20 mouse cellular contexts compared by ENCODE assay signal in the genomic region with DNA sequence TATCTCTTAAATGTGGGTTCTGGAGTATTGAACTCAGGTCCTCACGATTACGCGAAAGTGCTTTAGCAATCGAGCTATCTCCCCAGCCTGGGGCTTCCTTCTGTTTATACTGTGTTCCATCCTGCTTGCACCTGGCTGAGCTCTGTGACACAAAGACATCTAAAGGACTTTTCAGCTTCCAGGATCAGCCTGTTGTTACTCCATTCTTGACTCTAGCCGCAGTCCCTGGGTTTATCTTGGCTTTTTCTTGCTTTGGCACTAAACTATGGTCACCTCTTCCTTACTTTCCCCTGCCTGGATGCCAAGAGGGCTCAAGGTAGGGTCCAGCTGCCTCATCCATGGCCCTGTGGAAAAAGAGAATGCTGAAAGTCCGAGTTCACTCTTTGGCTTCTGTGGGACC.
DNase-seq lines count a peak whose midpoint lies in the region; ATAC-seq and TF ChIP-seq lines count a peak whose summit lies in the region.
"Had no signal": no experiment of that assay in that cellular context is flagged by ENCODE, and none has a peak within 500 bp of the region (broad histone marks: within the 10 kb centered on the region; RNA-seq: fewer than 3 reads in every experiment).

No protein-coding gene starts in this region.

- no peak overlapping the region for H3K27ac ChIP-seq in forebrain, embryonic 11.5 days (ENCODE audit: low read depth, low read length)
- no peak overlapping the region for H3K27ac ChIP-seq in forebrain, postnatal 0 days (ENCODE audit: low read depth, low read length)
- peak overlapping the region; percentile 68 for H3K27ac ChIP-seq in midbrain, embryonic 10.5 days (replicated peaks)
- no peak overlapping the region for H3K27ac ChIP-seq in midbrain, postnatal 0 days (ENCODE audit: low read depth, low read length)
- no peak overlapping the region for H3K27ac ChIP-seq in liver, embryonic 12.5 days
- H3K27ac ChIP-seq: kidney, postnatal 0 days; neural tube, embryonic 13.5 days; stomach, embryonic 15.5 days had no signal

- no peak for ATAC-seq in forebrain, embryonic 11.5 days (replicated peaks; ENCODE audit: low FRiP score)
- no peak for ATAC-seq in forebrain, postnatal 0 days
- ATAC-seq in midbrain, postnatal 0 days (ENCODE audit: low FRiP score) = no peak
- ATAC-seq in liver, embryonic 12.5 days = no peak
- ATAC-seq: forebrain, embryonic 16.5 days; hindbrain, embryonic 16.5 days had no signal

- H3K4me3 ChIP-seq in forebrain, embryonic 11.5 days (ENCODE audit: low read depth, low read length) = no peak overlapping the region
- no peak overlapping the region for H3K4me3 ChIP-seq in forebrain, postnatal 0 days (ENCODE audit: low read depth, low read length)
- H3K4me3 ChIP-seq in midbrain, embryonic 10.5 days = no peak overlapping the region
- H3K4me3 ChIP-seq in midbrain, postnatal 0 days (ENCODE audit: low read depth, low read length) = no peak overlapping the region
- no peak overlapping the region for H3K4me3 ChIP-seq in liver, embryonic 12.5 days
- H3K4me3 ChIP-seq: neural tube, embryonic 13.5 days; stomach, embryonic 15.5 days had no signal

- 71% methylated on average over 6 of the region's 6 CpGs for WGBS in forebrain, embryonic 11.5 days
- 73% methylated on average over 6 of the region's 6 CpGs for WGBS in forebrain, postnatal 0 days
- WGBS in midbrain, embryonic 10.5 days = 73% methylated on average over 6 of the region's 6 CpGs
- 66% methylated on average over 6 of the region's 6 CpGs for WGBS in midbrain, postnatal 0 days
- 74% methylated on average over 6 of the region's 6 CpGs for WGBS in liver, embryonic 12.5 days (ENCODE audit: insufficient replicate concordance)

- no peak for TF ChIP-seq CTCF in forebrain, postnatal 0 days (IDR thresholded peaks at IDR 0.05; ENCODE audit: low read depth)
- no peak for TF ChIP-seq CTCF in midbrain, postnatal 0 days (IDR thresholded peaks at IDR 0.05)

- H3K9ac ChIP-seq in forebrain, embryonic 11.5 days (ENCODE audit: low read length) = no peak overlapping the region
- no peak overlapping the region for H3K9ac ChIP-seq in forebrain, postnatal 0 days
- no peak overlapping the region for H3K9ac ChIP-seq in midbrain, postnatal 0 days (replicated peaks; ENCODE audit: low read length, poor library complexity, severe bottlenecking)
- H3K9ac ChIP-seq in liver, embryonic 12.5 days = no peak overlapping the region
- H3K9ac ChIP-seq: neural tube, embryonic 13.5 days; stomach, embryonic 15.5 days had no signal

- peak; percentile 36 for DNase-seq in forebrain, embryonic 11.5 days (ENCODE audit: low spot score)
- no peak for DNase-seq in forebrain, postnatal 0 days
- DNase-seq in midbrain, embryonic 10.5 days (ENCODE audit: low spot score) = no peak
- no peak for DNase-seq in midbrain, postnatal 0 days (ENCODE audit: low spot score)
- DNase-seq in gonadal fat pad, adult 2 months (ENCODE audit: low read depth) = peak; percentile 62
- DNase-seq in layer of hippocampus, adult 9-10 months (ENCODE audit: low spot score) = no peak
- no peak for DNase-seq in cerebellum, adult 9-11 months
- DNase-seq: cerebellum, postnatal 10 days; kidney, adult 11 months; left cerebral cortex, postnatal 4 days; lung, adult 18-20 months; lung, postnatal 36 days; thymus, adult 2 months had no signal

- no peaks in the 10 kb centered on the region for H3K4me1 ChIP-seq in forebrain, embryonic 11.5 days (replicated peaks; ENCODE audit: control insufficient read depth, insufficient read depth, low read length)
- 0 out of 2 replicates have a peak, but pooled peaks cover 3% of the 10 kb centered on the region for H3K4me1 ChIP-seq in forebrain, postnatal 0 days (ENCODE audit: insufficient read depth)
- peaks cover 28% of the 10 kb centered on the region for H3K4me1 ChIP-seq in midbrain, embryonic 10.5 days
- H3K4me1 ChIP-seq in midbrain, postnatal 0 days (ENCODE audit: insufficient read depth, low read length) = no peaks in the 10 kb centered on the region
- peaks cover 15% of the 10 kb centered on the region for H3K4me1 ChIP-seq in liver, embryonic 12.5 days
- H3K4me1 ChIP-seq: stomach, embryonic 15.5 days had no signal

- H3K36me3 ChIP-seq in forebrain, embryonic 11.5 days (ENCODE audit: control insufficient read depth, insufficient read depth, low read length) = no peaks in the 10 kb centered on the region
- no peaks in the 10 kb centered on the region for H3K36me3 ChIP-seq in forebrain, postnatal 0 days (ENCODE audit: insufficient read depth)
- H3K36me3 ChIP-seq in midbrain, embryonic 10.5 days = no peaks in the 10 kb centered on the region
- H3K36me3 ChIP-seq in midbrain, postnatal 0 days (ENCODE audit: insufficient read depth, low read length) = no peaks in the 10 kb centered on the region
- H3K36me3 ChIP-seq in liver, embryonic 12.5 days = no peaks in the 10 kb centered on the region
- H3K36me3 ChIP-seq: neural tube, embryonic 13.5 days; stomach, embryonic 15.5 days had no signal

- no peaks in the 10 kb centered on the region for H3K27me3 ChIP-seq in forebrain, embryonic 11.5 days (ENCODE audit: control insufficient read depth, insufficient read depth, low read length)
- no peaks in the 10 kb centered on the region for H3K27me3 ChIP-seq in forebrain, postnatal 0 days (ENCODE audit: insufficient read depth, low read length)
- H3K27me3 ChIP-seq in midbrain, embryonic 10.5 days (ENCODE audit: low read depth, poor library complexity, severe bottlenecking) = 0 out of 2 replicates have a peak, but pooled peaks cover 3% of the 10 kb centered on the region
- H3K27me3 ChIP-seq in midbrain, postnatal 0 days (ENCODE audit: insufficient read depth, low read length) = no peaks in the 10 kb centered on the region
- no peaks in the 10 kb centered on the region for H3K27me3 ChIP-seq in liver, embryonic 12.5 days (replicated peaks)
- H3K27me3 ChIP-seq: neural tube, embryonic 13.5 days; stomach, embryonic 15.5 days had no signal

- no peak overlapping the region for H3K4me2 ChIP-seq in forebrain, embryonic 11.5 days (ENCODE audit: low read depth, low read length, severe bottlenecking)
- no peak overlapping the region for H3K4me2 ChIP-seq in forebrain, postnatal 0 days (ENCODE audit: low read depth)
- no peak overlapping the region for H3K4me2 ChIP-seq in midbrain, postnatal 0 days (ENCODE audit: low read depth, low read length, poor library complexity, severe bottlenecking)
- H3K4me2 ChIP-seq in liver, embryonic 12.5 days = no peak overlapping the region
- H3K4me2 ChIP-seq: midbrain, embryonic 11.5 days; neural tube, embryonic 13.5 days; stomach, embryonic 15.5 days had no signal

- H3K9me3 ChIP-seq in forebrain, embryonic 11.5 days (ENCODE audit: control insufficient read depth, low read length) = no peaks in the 10 kb centered on the region
- H3K9me3 ChIP-seq in forebrain, postnatal 0 days (ENCODE audit: low read length) = no peaks in the 10 kb centered on the region
- no peaks in the 10 kb centered on the region for H3K9me3 ChIP-seq in midbrain, embryonic 10.5 days (replicated peaks)
- 0 out of 2 replicates have a peak, but pooled peaks cover 3% of the 10 kb centered on the region for H3K9me3 ChIP-seq in midbrain, postnatal 0 days (ENCODE audit: low read length)
- H3K9me3 ChIP-seq in liver, embryonic 12.5 days (replicated peaks) = no peaks in the 10 kb centered on the region
- H3K9me3 ChIP-seq: neural tube, embryonic 13.5 days; stomach, embryonic 15.5 days had no signal

Comparison
In these comparisons a context has a peak if more than half of its experiments do, and no peak if none do; other contexts are left out.
1. DNase-seq: peak in forebrain, embryonic 11.5 days (single experiment) and gonadal fat pad, adult 2 months (single experiment); none in forebrain, postnatal 0 days (single experiment), midbrain, embryonic 10.5 days (single experiment), midbrain, postnatal 0 days (single experiment), layer of hippocampus, adult 9-10 months (single experiment) and cerebellum, adult 9-11 months (single experiment).